Mouse (Mus musculus) myocyte (in vitro differentiated cells): ENCODE measurements around the gene Clstn2.

Experiments used
- MYOD1 ChIP-seq, 3 experiments: IDR thresholded peaks; one replicate each; pipeline ENCODE4 v1.6.1; 2011; ENCODE audit warnings: control low read depth in 2 of 3, low read depth in 2 of 3, mild to moderate bottlenecking in 2 of 3, moderate library complexity in 1 of 3; ENCODE audit not compliant: insufficient read length in 2 of 3, control insufficient read depth in 1 of 3
- POLR2A ChIP-seq: IDR thresholded peaks from one replicate; pipeline ENCODE4 v1.6.1; 2011; ENCODE audit warnings: low read depth, mild to moderate bottlenecking, control low read depth, moderate library complexity; ENCODE audit not compliant: insufficient read length
- POLR2AphosphoS2 ChIP-seq: IDR thresholded peaks from one replicate; pipeline ENCODE4 v1.6.1; 2011; ENCODE audit warnings: low read depth, control low read depth; ENCODE audit not compliant: insufficient read length
- TCF12 ChIP-seq: IDR thresholded peaks from one replicate; pipeline ENCODE4 v1.6.1; 2011; ENCODE audit warnings: mild to moderate bottlenecking, control low read depth; ENCODE audit not compliant: poor library complexity, insufficient read depth, severe bottlenecking
- TCF3 ChIP-seq: IDR thresholded peaks from one replicate; pipeline ENCODE4 v1.6.1; 2011; ENCODE audit warnings: low read depth, control low read depth; ENCODE audit not compliant: insufficient read length

DNA sequence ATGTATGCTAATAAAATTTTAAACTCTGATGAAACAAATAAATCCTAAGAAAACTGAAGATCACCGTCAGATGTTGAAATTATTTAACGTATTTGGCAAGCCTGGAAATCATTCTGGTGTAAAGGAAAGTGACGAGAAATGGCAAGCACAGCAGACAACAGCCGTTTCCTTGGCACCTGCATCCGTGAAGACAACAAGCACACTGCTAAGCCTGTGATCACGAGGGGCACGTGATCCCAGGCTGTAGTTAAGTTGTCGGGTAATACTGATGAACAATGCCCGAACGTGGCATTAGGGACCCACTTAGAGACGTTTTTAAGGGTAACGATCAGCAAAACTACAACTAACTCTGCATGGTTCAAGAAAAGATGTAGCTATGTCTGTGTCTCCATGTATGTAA lies 18.4 kb upstream of the Clstn2 start:
- TF ChIP-seq TCF12 (no peak), POLR2A (no peak), POLR2AphosphoS2 (no peak), MYOD1 (IDR thresholded peaks at IDR 0.05; ENCODE audit: control insufficient read depth in 1 of 3, insufficient read length in 2 of 3, low read depth in 2 of 3) (no peak), TCF3 (no peak)
